Mouse (Mus musculus) lung, postnatal 0 days (tissue): ENCODE measurements around the gene Pde4d.

Experiments
- CTCF ChIP-seq: IDR thresholded peaks from 2 replicates; pipeline ENCODE4 v1.5.1; 2016; ENCODE audit warnings: antibody characterized with exemption, mild to moderate bottlenecking
- EP300 ChIP-seq: IDR thresholded peaks from 2 replicates; pipeline ENCODE4 v1.6.1; 2016; ENCODE audit warnings: antibody characterized with exemption, mild to moderate bottlenecking, control low read depth

DNA sequence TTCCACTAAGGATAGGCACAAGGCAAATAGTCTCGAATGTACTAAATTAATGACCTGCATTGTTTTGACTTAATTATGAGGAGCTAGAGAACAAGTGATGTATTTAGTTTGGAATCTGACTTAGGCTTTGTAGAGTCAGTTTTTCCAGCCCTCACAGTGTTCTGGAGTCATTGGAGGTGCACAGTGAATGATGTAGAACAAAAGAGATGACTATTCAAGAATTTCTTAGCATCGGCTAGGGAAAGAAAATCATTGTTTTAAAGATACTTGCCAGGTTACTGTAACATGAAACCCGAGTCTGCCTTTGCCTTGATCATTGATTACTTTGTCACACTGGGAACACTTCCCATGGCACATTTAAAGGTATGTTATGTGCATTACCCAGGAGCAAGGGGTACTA, 1089.6 kb downstream of the Pde4d start:
- TF ChIP-seq EP300 (no peak), CTCF (no peak)
